Mouse (Mus musculus): Measurements from ENCODE around the gene Gse1. TPM values are rescaled to one million over a fixed set of nuclear protein-coding genes. Genes with fewer than 3 reads are reported as not detected.

Gse1 gene
- polyA plus RNA-seq, 1 experiment from 2014 or later, result 6.8 TPM

DNA sequence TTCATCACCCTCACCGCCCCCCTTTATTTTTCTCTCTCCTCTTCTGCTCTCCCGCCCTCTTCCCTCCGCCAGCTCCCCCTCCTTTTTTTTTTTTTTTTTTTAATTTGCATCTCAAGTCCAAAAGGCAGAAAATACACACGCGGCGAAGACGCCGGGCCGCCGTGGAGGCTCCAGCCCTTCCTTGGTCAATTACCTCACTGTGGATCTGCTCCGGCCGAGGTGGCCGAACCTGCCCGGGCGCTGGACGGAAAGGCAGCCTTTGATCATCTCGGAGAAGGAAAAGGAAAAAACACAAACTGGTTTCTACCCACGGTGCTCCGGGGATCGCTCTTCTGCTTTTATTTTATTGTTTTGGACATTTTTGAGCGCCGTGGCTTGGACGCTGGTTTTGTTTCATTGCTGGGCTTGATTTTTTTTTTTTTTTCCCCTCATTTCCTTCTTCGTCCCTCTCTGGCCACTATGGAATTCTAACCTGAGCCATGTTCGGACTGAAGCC, 260.4 kb downstream of the Gse1 start:
- Histone ChIP-seq H3K9ac (peak overlapping the region; percentile 66), H3K27ac (peak overlapping the region; percentile 14; the same call in 1 of the 2 replicates), H3K9me3 (no peaks in the 10 kb centered on the region), H3K36me3 (no peaks in the 10 kb centered on the region), H3K27me3 (peaks cover 62% of the 10 kb centered on the region), H3K4me2 (peak overlapping the region; percentile 99), H3K4me3 (peak overlapping the region; percentile 64), H3K4me1 (peaks cover 98% of the 10 kb centered on the region)
- WGBS, result under 1% methylated on average over 25 of the region's 25 CpGs
- ATAC-seq (ENCODE audit: insufficient number of reproducible peaks, low FRiP score, low TSS enrichment, low read depth), result no peak

DNA sequence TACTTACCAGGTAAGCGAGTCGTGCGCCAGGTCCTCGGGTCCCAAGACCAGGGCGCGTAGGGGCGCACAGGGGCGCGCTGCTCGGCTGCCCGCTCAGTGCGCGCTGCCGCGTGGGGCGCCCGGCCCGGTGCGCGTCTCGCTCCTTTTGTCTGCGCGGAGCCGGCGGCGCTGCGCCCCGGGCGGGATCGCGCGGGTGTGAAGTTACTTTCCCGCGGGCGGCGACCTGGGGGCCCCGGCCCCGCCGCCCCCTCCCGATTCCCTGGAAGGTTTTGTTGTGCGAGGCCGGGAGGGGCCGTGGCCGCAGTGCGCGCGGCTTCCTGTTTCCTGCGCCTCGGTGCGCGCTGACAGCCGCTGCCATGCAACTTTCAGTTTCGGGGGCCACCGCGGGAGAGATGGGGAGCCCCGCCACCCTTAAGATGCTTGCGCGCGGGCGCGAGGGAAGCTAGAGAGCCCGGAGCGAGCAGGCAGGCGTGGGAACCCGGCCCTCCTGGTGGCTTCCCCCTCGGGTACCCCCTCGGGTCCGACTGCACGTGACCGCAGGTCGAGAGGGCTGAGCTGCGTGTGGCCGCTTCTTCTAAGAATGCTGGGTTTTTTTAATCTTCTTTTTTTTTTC, 261.0 kb downstream of the Gse1 start:
- Histone ChIP-seq H3K27ac (0 out of 2 replicates have a peak overlapping the region, but pooled peaks have one; percentile 14), H3K4me2 (peak overlapping the region; percentile 99), H3K9ac (peak overlapping the region; percentile 66), H3K9me3 (no peaks in the 10 kb centered on the region), H3K36me3 (no peaks in the 10 kb centered on the region), H3K27me3 (peaks cover 57% of the 10 kb centered on the region), H3K4me3 (peak overlapping the region; percentile 64), H3K4me1 (peaks cover 98% of the 10 kb centered on the region)
- WGBS, result 1% methylated on average over 72 of the region's 73 CpGs
- no peak for ATAC-seq (ENCODE audit: insufficient number of reproducible peaks, low FRiP score, low TSS enrichment, low read depth)

DNA sequence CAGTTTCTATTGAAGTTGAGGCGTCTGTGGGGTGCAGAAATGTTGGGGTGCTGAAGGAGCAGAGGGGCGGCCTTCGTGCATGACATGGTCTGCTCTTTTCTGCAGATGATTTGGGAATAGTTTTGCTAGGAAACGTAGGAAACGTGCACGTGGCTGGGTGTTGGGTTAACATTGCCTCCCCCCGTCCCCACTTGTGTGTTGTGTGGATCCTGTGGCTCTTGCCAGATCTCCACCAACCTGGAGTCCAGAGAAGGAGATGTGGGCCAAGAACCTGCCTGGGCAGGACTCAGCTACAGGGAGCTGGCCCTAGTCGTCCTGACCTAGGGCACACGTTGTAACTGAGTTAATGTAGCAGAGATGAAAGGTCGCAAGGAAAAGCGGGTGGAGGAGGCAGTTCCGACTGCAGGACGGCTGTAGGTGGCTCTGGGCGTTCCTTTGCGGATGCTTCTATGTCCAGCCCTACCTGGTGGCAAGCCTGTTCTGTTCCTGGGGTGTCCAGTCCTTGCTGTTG, 261.6 kb downstream of the Gse1 start:
- H3K9me3 ChIP-seq, result no peaks in the 10 kb centered on the region
- H3K27ac ChIP-seq, result no peak overlapping the region
- H3K4me1 ChIP-seq, result peaks cover 98% of the 10 kb centered on the region
- peak overlapping the region; percentile 99 for H3K4me2 ChIP-seq
- no peak for ATAC-seq (ENCODE audit: insufficient number of reproducible peaks, low FRiP score, low TSS enrichment, low read depth)
- WGBS, result 25% methylated on average over 15 of the region's 15 CpGs
- peaks cover 51% of the 10 kb centered on the region for H3K27me3 ChIP-seq
- H3K36me3 ChIP-seq, result no peaks in the 10 kb centered on the region
- H3K9ac ChIP-seq, result no peak overlapping the region
- peak overlapping the region; percentile 64 for H3K4me3 ChIP-seq

DNA sequence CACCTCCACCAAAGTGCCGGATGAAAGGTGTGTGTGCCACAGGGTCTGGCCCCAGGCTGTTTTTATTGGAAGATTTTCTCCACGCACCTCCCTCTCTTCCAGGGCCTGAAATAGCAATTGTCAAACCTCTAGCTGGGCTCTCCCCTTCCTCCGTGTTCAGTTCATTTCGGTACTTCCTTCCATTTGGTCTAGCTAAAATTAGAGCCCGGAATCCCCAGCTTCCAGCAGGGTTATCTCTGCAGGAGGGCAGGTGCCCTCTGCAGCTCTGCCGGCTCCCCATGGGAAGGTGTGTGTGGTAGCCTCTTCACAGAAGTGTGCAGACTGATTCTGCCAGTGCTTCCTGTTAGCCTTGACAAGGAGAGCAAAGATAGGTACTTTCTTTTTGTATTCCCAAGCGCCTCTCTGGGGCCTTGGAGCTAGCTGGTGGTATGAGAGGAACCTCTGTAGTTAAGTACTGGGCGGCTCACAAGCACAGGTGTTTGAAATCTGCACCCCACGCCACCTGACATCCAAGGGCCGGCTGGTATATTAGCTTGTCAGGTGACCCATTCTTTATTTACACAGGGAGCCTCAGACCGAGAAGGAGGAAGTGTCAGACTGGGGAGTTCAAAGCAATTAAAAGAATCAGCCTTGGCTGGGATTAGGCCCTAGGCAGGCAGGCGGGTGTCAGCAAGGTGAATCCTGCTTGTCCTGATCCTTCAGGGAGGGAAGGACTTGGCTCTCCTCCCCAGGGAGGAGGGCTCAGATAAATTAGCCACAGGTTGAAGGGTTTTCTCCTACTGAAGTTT, 262.3 kb downstream of the Gse1 start:
- no peaks in the 10 kb centered on the region for H3K9me3 ChIP-seq
- peak overlapping the region; percentile 64 for H3K4me3 ChIP-seq
- 38% methylated on average over 12 of the region's 12 CpGs for WGBS
- H3K27ac ChIP-seq, result no peak overlapping the region
- H3K4me1 ChIP-seq, result peaks cover 98% of the 10 kb centered on the region
- H3K27me3 ChIP-seq, result peaks cover 45% of the 10 kb centered on the region
- peak overlapping the region; percentile 99 for H3K4me2 ChIP-seq
- H3K9ac ChIP-seq, result no peak overlapping the region
- ATAC-seq (ENCODE audit: insufficient number of reproducible peaks, low FRiP score, low TSS enrichment, low read depth), result no peak
- H3K36me3 ChIP-seq, result no peaks in the 10 kb centered on the region

DNA sequence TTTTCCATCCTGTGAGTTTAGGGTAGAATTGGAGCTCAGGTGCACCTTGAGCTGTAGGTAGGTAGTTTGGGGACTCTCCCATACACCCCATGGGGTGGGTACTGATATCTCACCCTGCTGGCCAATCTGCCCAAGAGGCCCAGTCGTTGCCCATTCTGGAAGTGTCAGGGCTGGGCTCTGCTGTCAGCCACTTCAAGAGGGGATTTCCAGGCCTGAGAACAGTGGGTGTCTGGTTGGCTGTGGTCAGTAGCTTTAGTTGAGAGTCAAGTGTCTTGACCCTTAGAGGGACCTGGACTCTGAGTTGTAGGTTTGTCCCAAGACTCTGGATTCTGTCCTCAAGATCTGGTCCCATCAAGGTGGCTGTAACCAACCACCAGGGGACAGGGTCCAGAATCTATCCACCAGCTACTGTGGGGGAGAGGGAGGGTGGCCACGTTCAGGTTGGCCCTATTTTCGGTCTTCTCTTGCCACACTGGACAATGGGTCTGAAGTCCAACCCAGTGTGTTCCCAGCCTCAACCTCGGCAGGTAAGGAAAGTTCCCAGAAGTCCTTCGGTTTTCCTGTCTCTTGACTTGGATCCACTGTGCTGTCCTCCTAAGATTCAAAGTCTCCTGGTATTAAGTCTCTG, 263.0 kb downstream of the Gse1 start:
- no peak overlapping the region for H3K4me3 ChIP-seq
- H3K27ac ChIP-seq, result no peak overlapping the region
- peaks cover 40% of the 10 kb centered on the region for H3K27me3 ChIP-seq
- H3K9me3 ChIP-seq, result no peaks in the 10 kb centered on the region
- H3K9ac ChIP-seq, result no peak overlapping the region
- ATAC-seq (ENCODE audit: insufficient number of reproducible peaks, low FRiP score, low TSS enrichment, low read depth), result no peak
- WGBS, result 68% methylated on average over 5 of the region's 5 CpGs
- H3K36me3 ChIP-seq, result no peaks in the 10 kb centered on the region
- H3K4me1 ChIP-seq, result peaks cover 91% of the 10 kb centered on the region
- H3K4me2 ChIP-seq, result no peak overlapping the region

DNA sequence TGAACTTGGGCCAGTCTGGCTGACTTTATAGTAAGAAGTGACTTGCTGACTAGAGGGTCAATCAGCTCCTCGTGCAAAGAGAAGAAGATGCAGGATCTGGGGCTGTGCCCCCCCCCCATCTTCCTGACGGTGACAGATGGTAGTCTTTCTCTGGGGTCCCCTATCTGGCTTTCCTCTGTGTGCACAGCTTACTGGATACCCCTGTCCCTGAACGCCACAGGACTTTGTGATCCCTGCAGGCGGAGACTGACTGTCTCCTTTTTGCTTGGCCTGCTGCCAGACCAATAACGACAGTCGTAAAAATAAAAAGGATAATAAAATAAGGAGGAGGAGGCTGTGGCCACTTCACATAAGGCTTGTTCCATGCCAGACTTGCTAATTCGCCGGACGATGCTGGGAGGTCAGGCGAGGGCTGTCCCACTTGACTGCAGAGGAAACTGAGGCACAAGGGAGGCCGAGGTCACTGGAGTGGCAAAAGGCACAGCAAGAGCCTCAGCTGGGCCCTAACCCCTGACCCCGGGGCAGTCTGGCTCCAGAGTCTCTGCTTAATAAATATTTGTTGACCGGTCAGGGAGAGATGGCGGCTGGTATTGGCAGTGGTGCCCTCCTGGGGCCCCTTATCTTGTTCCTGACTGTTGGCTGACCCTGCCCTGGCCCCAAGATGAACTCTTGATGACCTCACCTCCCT, 264.1 kb downstream of the Gse1 start:
- Histone ChIP-seq H3K9me3 (no peaks in the 10 kb centered on the region), H3K4me3 (no peak overlapping the region), H3K36me3 (no peaks in the 10 kb centered on the region), H3K4me2 (no peak overlapping the region), H3K9ac (no peak overlapping the region), H3K4me1 (peaks cover 89% of the 10 kb centered on the region), H3K27me3 (peaks cover 33% of the 10 kb centered on the region), H3K27ac (no peak overlapping the region)
- ATAC-seq (ENCODE audit: insufficient number of reproducible peaks, low FRiP score, low TSS enrichment, low read depth), result no peak
- whole genome bisulfite sequencing, result 20% methylated on average over 14 of the region's 14 CpGs

DNA sequence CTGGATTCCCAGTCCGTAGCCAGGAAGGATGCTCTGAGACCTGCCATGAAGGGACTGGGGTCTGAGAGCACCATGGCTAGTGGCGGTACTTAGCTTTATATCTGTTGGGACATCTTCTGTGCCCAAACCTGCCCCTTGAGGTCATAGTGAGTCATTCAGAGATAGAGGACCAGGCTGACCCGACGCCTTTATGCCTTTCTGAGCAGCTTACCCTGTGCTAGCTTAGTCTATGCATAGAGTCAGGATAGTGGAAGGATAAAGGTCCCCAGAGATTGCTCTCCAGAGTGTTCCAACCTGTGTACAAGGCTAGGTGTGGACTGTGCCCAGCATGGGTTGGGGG, 264.6 kb downstream of the Gse1 start:
- no peak overlapping the region for H3K27ac ChIP-seq
- H3K9ac ChIP-seq, result no peak overlapping the region
- H3K36me3 ChIP-seq, result no peaks in the 10 kb centered on the region
- H3K9me3 ChIP-seq, result no peaks in the 10 kb centered on the region
- H3K27me3 ChIP-seq, result peaks cover 28% of the 10 kb centered on the region
- no peak for ATAC-seq (ENCODE audit: insufficient number of reproducible peaks, low FRiP score, low TSS enrichment, low read depth)
- H3K4me2 ChIP-seq, result no peak overlapping the region
- H3K4me3 ChIP-seq, result no peak overlapping the region
- peaks cover 91% of the 10 kb centered on the region for H3K4me1 ChIP-seq
- 67% methylated on average over 4 of the region's 4 CpGs for WGBS

DNA sequence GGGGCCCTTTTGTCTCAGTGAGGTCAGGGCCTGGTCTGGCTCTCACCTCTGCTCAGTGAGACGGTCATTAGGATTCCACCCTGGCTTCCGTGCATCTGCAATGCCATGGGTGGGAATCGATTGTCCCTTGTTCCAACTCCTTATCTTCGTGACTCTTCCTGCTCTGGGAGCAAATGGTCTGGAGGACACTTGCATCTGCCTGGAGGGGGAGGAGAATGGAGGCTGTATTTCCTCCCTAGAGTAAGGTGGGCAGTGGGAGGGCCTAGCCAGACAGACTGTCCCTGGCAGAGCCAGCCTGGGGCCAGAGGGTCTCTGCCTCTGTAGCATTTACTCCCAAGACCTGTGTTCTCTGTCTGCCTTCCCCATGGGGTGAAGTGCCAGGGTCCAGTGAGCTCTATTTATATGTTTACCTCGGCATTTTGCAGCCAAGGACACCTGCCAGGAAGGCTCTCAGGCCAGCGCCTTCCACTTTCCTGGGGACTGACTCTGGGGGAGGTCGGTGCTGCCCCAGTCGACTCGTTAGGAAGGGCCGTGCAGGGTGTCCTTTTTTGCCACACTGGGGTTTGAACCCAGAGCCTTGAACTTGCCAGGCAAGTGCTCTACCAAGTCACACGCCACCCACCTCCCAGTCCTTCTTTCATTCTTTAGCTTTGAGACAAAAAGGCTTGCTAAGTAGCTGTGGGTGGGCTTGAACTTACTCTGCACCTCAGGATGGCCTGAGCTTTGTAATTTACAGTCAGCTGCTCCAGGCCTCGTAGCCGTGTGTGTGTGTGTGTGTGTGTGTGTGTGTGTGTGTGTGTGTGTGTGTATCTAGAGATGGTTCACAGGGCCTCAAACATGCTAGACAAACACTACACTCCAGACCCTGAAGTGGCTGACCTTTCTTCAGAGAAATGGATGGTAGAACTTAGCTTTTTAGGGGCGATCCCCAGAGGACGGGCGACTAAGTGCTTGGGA, 265.5 kb downstream of the Gse1 start:
- no peak overlapping the region for H3K9ac ChIP-seq
- peaks cover 26% of the 10 kb centered on the region for H3K27me3 ChIP-seq
- no peaks in the 10 kb centered on the region for H3K36me3 ChIP-seq
- peaks cover 91% of the 10 kb centered on the region for H3K4me1 ChIP-seq
- no peak overlapping the region for H3K4me2 ChIP-seq
- no peak overlapping the region for H3K4me3 ChIP-seq
- no peak overlapping the region for H3K27ac ChIP-seq
- WGBS, result 64% methylated on average over 16 of the region's 16 CpGs
- no peak for ATAC-seq (ENCODE audit: insufficient number of reproducible peaks, low FRiP score, low TSS enrichment, low read depth)
- H3K9me3 ChIP-seq, result no peaks in the 10 kb centered on the region

DNA sequence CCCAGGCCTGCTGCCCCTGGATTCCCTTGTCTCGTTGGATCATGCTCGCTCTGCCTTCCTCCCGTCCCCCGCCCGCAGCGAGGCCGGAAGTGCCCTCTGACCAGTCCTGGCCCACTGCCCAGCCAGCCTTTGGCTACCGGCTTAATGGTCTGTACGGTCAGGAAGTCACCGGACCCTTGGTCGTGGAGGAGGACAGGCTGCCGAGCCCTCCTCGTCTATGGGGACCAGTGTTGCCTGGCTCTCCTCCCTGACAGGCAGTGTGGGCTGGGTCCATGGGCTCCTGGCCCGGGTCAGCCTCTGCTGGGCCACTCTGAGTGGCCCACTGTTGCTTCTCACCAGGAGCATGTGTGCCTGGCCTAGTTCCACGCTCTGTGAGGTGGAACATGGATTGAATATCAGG, 266.6 kb downstream of the Gse1 start:
- ATAC-seq (ENCODE audit: insufficient number of reproducible peaks, low FRiP score, low TSS enrichment, low read depth), result no peak
- Histone ChIP-seq H3K4me2 (peak overlapping the region; percentile 17; the same call in 1 of the 2 replicates), H3K9ac (no peak overlapping the region)

DNA sequence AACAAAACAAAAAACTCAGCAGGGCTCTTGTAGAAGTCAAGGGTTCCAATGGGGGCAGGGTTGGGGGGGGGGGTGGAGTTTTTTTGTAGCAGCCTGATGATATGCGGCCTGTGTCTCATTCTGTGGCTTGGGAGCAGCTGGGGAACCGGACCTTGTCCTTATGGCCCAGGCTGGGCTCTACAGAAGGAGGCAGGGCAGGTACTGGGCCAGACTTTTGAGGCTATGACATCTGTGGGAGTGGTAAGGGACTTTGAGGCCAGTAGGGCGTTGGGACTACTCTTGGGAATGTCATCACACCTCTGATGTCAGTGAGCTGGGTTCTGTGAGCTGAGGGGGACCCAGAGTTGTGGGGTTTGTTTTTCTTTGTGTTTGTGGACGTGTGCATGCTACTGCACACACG, 267.2 kb downstream of the Gse1 start:
- ATAC-seq (ENCODE audit: insufficient number of reproducible peaks, low FRiP score, low TSS enrichment, low read depth), result no peak

More for the DNA sequence above, 266.6 kb downstream of the Gse1 start:
- Histone ChIP-seq H3K36me3 (no peaks in the 10 kb centered on the region), H3K4me1 (peaks cover 85% of the 10 kb centered on the region), H3K4me3 (no peak overlapping the region), H3K27me3 (peaks cover 18% of the 10 kb centered on the region), H3K9me3 (no peaks in the 10 kb centered on the region), H3K27ac (no peak overlapping the region)
- 25% methylated on average over 15 of the region's 15 CpGs for WGBS

DNA sequence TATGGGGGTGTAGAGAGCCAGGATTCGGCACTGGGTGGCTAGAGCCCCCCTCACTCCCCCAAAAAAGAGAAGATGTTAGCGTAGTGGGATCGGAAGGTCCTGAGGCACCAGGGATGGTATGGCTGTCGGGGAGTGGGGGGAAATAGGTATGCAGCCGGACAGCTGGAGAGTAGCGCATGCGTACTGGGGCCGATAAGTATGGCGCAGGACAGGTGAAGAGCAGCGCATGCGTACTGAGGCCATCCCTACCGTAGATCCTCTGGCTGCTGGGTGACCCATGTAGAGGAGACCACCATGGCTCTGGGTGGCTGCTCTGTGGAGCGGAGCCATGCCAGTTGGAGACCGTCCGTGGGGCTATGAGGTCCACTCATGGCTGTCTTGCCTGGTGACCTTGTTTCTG, 268.2 kb downstream of the Gse1 start:
- no peak overlapping the region for H3K4me3 ChIP-seq
- H3K4me1 ChIP-seq, result peaks cover 83% of the 10 kb centered on the region
- H3K4me2 ChIP-seq, result no peak overlapping the region
- 97% methylated on average over 15 of the region's 15 CpGs for WGBS
- H3K27me3 ChIP-seq, result peaks cover 2% of the 10 kb centered on the region; the same call in 1 of the 2 replicates
- H3K9me3 ChIP-seq, result no peaks in the 10 kb centered on the region
- ATAC-seq (ENCODE audit: insufficient number of reproducible peaks, low FRiP score, low TSS enrichment, low read depth), result no peak
- no peaks in the 10 kb centered on the region for H3K36me3 ChIP-seq
- no peak overlapping the region for H3K9ac ChIP-seq
- no peak overlapping the region for H3K27ac ChIP-seq

More for the DNA sequence above, 267.2 kb downstream of the Gse1 start:
- peaks cover 12% of the 10 kb centered on the region for H3K27me3 ChIP-seq
- H3K4me2 ChIP-seq, result no peak overlapping the region
- no peaks in the 10 kb centered on the region for H3K9me3 ChIP-seq
- 63% methylated on average over 5 of the region's 5 CpGs for WGBS
- H3K36me3 ChIP-seq, result no peaks in the 10 kb centered on the region
- peaks cover 83% of the 10 kb centered on the region for H3K4me1 ChIP-seq
- H3K4me3 ChIP-seq, result no peak overlapping the region
- H3K9ac ChIP-seq, result no peak overlapping the region
- H3K27ac ChIP-seq, result no peak overlapping the region

All from limb, embryonic 15.5 days (tissue).